Mouse (Mus musculus): ENCODE results near the gene Ccdc126. TPM values are rescaled to one million over a fixed set of nuclear protein-coding genes. Genes with fewer than 3 reads are reported as not detected.

The Ccdc126 gene
- polyA plus RNA-seq (2014; fragmentation: Nextera tagmentation; extraction: Ambion mirVana), result 5.0 and 6.1 TPM in 2 replicates

DNA sequence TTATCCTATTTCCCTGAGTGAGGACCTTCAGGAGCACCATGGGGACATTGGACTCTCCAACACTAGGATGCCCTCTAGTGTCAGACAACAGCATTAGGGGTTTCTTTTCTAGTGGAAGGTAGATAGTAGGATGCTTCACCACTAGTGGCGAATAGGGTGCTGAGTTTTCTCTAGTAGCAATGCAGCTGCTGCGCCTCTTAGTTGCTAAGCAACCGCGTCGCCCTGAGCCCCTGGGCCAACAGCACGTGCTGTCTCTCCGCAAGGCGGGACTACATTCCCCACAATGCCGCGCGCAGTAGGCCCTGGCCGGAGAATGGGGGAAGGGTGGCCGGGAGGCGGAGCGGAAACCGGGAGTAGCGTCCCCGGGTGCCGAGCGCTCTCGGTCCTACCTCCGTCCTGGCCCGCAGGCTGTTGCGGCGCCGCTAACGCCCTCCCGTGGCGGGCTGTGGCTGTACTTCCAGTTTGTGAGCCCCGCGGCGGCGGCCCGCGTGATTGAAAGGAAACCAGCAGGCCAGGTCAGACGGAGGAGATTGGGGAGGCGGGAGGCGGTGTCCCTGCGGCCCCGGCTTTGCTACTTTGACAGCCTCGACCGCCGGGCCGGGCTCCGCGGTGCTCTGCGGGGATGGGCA lies at the start of gene Ccdc126:
Gene Ccdc126, plus strand, starts transcription at position 309 of the 629 bp plus-strand sequence.
- peaks cover 5% of the 10 kb centered on the region; the same call in 1 of the 2 replicates for H3K4me1 ChIP-seq (replicated peaks; ENCODE audit: control insufficient read depth, insufficient read depth, low read length)
- DNase-seq (ENCODE audit: low spot score) (peak; percentile 95), ATAC-seq (replicated peaks; ENCODE audit: low FRiP score) (peak; percentile 100)
- peak within 1 kb of the TSS; percentile 70 for H3K27ac ChIP-seq (ENCODE audit: low read depth, low read length)
- under 1% methylated on average over 47 of the region's 47 CpGs for WGBS
- H3K9ac ChIP-seq (ENCODE audit: low read depth, low read length), result peak within 1 kb of the TSS; percentile 85
- H3K4me2 ChIP-seq, result peak within 1 kb of the TSS; percentile 74
- H3K36me3 ChIP-seq (ENCODE audit: control insufficient read depth, insufficient read depth, low read length), result no peaks in the 10 kb centered on the region
- H3K9me3 ChIP-seq (ENCODE audit: control insufficient read depth, low read length), result no peaks in the 10 kb centered on the region
- peak within 1 kb of the TSS; percentile 74 for H3K4me3 ChIP-seq (ENCODE audit: low read depth, low read length)
- H3K27me3 ChIP-seq (replicated peaks; ENCODE audit: control insufficient read depth, insufficient read depth, low read length), result no peaks in the 10 kb centered on the region

DNA sequence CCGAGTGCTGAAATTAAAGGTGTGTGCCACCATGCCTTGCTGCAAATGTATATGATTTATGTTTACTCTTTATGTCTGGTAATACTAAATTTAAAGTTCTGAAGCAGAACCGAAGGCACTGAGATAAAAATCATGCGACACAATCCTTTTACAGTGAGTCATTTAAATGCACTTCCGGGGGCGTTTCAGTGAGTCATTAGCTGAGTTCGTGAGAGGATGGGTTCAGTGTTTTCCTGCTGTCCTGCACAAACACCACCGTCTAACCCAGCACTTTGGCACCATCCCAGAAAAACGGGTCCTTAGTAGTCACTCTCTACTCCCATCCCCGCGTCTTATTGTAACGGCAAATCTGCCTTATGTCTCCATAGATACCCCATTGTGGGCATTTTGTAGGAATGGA lies 49.2 kb upstream of the Ccdc126 start:
- Histone ChIP-seq H3K4me2 (no peak overlapping the region), H3K36me3 (ENCODE audit: control insufficient read depth, insufficient read depth, low read length) (no peaks in the 10 kb centered on the region), H3K4me1 (replicated peaks; ENCODE audit: control insufficient read depth, insufficient read depth, low read length) (no peaks in the 10 kb centered on the region), H3K9ac (ENCODE audit: low read depth, low read length) (no peak overlapping the region), H3K9me3 (ENCODE audit: control insufficient read depth, low read length) (no peaks in the 10 kb centered on the region), H3K4me3 (ENCODE audit: low read depth, low read length) (no peak overlapping the region), H3K27me3 (replicated peaks; ENCODE audit: control insufficient read depth, insufficient read depth, low read length) (no peaks in the 10 kb centered on the region), H3K27ac (ENCODE audit: low read depth, low read length) (no peak overlapping the region)
- DNase-seq (ENCODE audit: low spot score) (no peak), ATAC-seq (replicated peaks; ENCODE audit: low FRiP score) (no peak)
- 62% methylated on average over 11 of the region's 11 CpGs for WGBS

DNA sequence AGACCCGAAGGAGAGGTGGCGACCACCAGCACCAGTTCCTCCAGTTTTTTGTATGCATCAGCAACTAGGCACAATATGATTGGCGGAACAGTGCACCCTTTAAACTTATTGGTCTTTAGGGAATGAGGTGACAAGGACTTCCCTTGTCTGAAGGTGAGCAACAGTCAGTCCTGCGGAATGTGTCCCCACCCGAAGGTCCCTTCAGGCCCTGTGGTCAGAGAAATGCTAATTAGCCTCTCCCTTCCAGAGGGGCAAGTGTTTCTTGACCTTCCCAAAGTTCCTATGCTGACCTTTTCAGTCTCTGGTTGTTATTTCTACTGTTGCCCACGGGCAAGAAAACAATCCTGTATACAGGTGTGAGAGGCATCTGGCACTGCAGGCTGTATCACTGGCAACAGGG lies 47.3 kb upstream of the Ccdc126 start:
- H3K9ac ChIP-seq (ENCODE audit: low read depth, low read length), result no peak overlapping the region
- no peaks in the 10 kb centered on the region for H3K27me3 ChIP-seq (replicated peaks; ENCODE audit: control insufficient read depth, insufficient read depth, low read length)
- H3K9me3 ChIP-seq (ENCODE audit: control insufficient read depth, low read length), result no peaks in the 10 kb centered on the region
- no peak for ATAC-seq (replicated peaks; ENCODE audit: low FRiP score)
- no peak overlapping the region for H3K4me3 ChIP-seq (ENCODE audit: low read depth, low read length)
- DNase-seq (ENCODE audit: low spot score), result no peak
- H3K36me3 ChIP-seq (ENCODE audit: control insufficient read depth, insufficient read depth, low read length), result no peaks in the 10 kb centered on the region
- no peak overlapping the region for H3K4me2 ChIP-seq
- WGBS, result 73% methylated on average over 6 of the region's 6 CpGs
- no peaks in the 10 kb centered on the region for H3K4me1 ChIP-seq (replicated peaks; ENCODE audit: control insufficient read depth, insufficient read depth, low read length)
- no peak overlapping the region for H3K27ac ChIP-seq (ENCODE audit: low read depth, low read length)

DNA sequence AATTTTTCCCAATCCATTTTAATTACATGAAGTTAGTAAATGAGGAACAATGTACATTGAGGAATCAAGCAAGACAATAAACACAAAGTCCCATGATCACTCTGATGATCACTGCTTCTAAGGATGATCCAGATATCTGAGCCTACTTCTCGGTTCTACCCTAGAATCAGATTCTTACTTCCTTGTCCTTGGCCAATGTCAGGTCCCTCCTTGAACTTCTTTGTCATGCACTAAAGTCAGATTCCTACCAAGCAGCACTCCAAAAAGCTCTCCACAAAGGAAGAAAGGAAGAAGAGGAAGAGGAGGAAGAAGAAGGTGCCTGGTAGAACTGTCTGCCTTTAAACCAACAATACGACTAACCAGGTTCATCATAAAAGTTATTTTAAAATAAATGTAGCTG lies 46.2 kb upstream of the Ccdc126 start:
- Histone ChIP-seq H3K4me3 (ENCODE audit: low read depth, low read length) (no peak overlapping the region), H3K27ac (ENCODE audit: low read depth, low read length) (no peak overlapping the region), H3K9ac (ENCODE audit: low read depth, low read length) (no peak overlapping the region), H3K4me1 (replicated peaks; ENCODE audit: control insufficient read depth, insufficient read depth, low read length) (no peaks in the 10 kb centered on the region), H3K9me3 (ENCODE audit: control insufficient read depth, low read length) (no peaks in the 10 kb centered on the region), H3K4me2 (no peak overlapping the region), H3K27me3 (replicated peaks; ENCODE audit: control insufficient read depth, insufficient read depth, low read length) (no peaks in the 10 kb centered on the region), H3K36me3 (ENCODE audit: control insufficient read depth, insufficient read depth, low read length) (no peaks in the 10 kb centered on the region)
- DNase-seq (ENCODE audit: low spot score) (no peak), ATAC-seq (replicated peaks; ENCODE audit: low FRiP score) (no peak)
- WGBS, result 78% methylated on average over 2 of the region's 2 CpGs

DNA sequence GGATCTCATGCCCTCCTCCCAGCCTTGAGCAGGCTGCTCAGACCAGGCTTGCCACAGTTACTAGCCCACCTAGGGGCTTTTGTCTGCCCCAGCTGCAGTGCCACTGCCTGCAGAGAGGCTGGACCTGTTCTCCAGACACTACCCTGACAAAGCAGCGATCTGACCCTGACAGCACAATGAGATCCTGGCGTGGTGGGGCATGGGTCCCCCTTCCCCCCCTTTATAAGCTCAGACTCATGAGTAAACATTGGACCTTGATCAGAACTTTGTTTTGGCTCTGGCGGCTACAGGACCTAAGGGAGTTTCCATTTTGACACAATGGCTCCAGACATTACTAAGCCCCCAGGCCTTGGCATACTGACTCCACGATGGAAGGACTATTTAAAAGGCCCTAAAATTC lies 45.1 kb upstream of the Ccdc126 start:
- no peaks in the 10 kb centered on the region for H3K9me3 ChIP-seq (ENCODE audit: control insufficient read depth, low read length)
- no peak overlapping the region for H3K9ac ChIP-seq (ENCODE audit: low read depth, low read length)
- 52% methylated on average over 4 of the region's 4 CpGs for WGBS
- no peaks in the 10 kb centered on the region for H3K4me1 ChIP-seq (replicated peaks; ENCODE audit: control insufficient read depth, insufficient read depth, low read length)
- ATAC-seq (replicated peaks; ENCODE audit: low FRiP score) (no peak), DNase-seq (ENCODE audit: low spot score) (no peak)
- H3K27me3 ChIP-seq (replicated peaks; ENCODE audit: control insufficient read depth, insufficient read depth, low read length), result no peaks in the 10 kb centered on the region
- H3K4me3 ChIP-seq (ENCODE audit: low read depth, low read length), result no peak overlapping the region
- H3K36me3 ChIP-seq (ENCODE audit: control insufficient read depth, insufficient read depth, low read length), result no peaks in the 10 kb centered on the region
- no peak overlapping the region for H3K4me2 ChIP-seq
- no peak overlapping the region for H3K27ac ChIP-seq (ENCODE audit: low read depth, low read length)

DNA sequence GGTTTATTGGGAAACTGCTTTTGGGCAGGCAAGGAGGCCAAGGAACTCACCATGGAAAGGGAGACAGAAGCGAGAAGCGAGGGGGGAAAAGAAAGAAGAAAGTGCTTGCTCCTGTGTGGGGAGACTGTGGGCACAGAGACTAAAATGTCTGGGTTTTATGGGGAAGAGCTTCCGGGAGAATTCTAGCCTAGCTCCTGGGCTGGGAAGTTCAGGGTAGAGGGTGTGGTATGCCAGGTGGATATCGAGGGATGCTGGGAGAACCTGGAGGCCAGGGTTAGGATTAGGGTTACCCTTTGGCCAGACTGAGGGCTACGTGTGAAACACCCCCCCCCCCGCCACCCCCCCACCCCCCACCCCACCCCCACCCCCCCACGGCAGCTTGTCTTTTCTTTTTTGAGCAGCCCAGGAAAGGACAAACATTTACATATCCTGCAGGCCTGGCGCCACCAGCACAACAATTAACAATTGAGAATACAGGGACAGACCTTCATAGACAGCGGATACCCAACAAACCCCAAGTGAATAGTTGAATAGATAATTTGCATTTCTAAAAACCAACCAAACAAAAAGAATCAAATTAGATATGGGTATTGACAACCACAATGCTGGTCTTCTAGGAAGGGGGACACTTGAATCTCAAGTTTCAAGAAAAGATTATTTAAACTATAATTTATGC lies 44.5 kb upstream of the Ccdc126 start:
- Histone ChIP-seq H3K9ac (ENCODE audit: low read depth, low read length) (no peak overlapping the region), H3K27ac (ENCODE audit: low read depth, low read length) (no peak overlapping the region), H3K36me3 (ENCODE audit: control insufficient read depth, insufficient read depth, low read length) (no peaks in the 10 kb centered on the region), H3K4me1 (replicated peaks; ENCODE audit: control insufficient read depth, insufficient read depth, low read length) (no peaks in the 10 kb centered on the region), H3K4me3 (ENCODE audit: low read depth, low read length) (no peak overlapping the region), H3K9me3 (ENCODE audit: control insufficient read depth, low read length) (no peaks in the 10 kb centered on the region), H3K27me3 (replicated peaks; ENCODE audit: control insufficient read depth, insufficient read depth, low read length) (no peaks in the 10 kb centered on the region), H3K4me2 (no peak overlapping the region)
- no peak for DNase-seq (ENCODE audit: low spot score)
- no peak for ATAC-seq (replicated peaks; ENCODE audit: low FRiP score)
- 65% methylated on average over 9 of the region's 9 CpGs for WGBS

DNA sequence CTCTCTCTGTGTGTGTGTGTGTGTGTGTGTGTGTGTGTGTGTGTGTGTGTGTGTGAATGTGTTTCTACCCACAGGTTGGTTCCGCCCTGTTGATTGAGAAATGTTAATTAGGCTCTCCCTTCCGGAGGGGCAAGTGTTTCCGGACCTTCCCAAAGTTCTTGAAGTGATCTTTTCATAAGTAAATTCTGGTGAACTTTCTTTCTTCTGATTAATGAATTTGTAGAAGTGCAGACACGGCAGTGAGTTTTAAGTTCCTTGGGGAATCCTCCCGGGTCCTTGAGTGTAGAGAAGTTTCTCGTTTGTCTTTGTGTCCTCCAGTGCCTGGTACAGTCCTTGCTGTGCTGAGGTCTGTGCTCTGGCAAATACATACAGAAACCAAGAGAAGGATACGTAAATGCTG lies 43.8 kb upstream of the Ccdc126 start:
- Histone ChIP-seq H3K4me3 (ENCODE audit: low read depth, low read length) (no peak overlapping the region), H3K4me1 (replicated peaks; ENCODE audit: control insufficient read depth, insufficient read depth, low read length) (no peaks in the 10 kb centered on the region), H3K9me3 (ENCODE audit: control insufficient read depth, low read length) (no peaks in the 10 kb centered on the region), H3K9ac (ENCODE audit: low read depth, low read length) (no peak overlapping the region), H3K36me3 (ENCODE audit: control insufficient read depth, insufficient read depth, low read length) (no peaks in the 10 kb centered on the region), H3K4me2 (no peak overlapping the region), H3K27ac (ENCODE audit: low read depth, low read length) (no peak overlapping the region), H3K27me3 (replicated peaks; ENCODE audit: control insufficient read depth, insufficient read depth, low read length) (no peaks in the 10 kb centered on the region)
- 88% methylated on average over 7 of the region's 7 CpGs for WGBS
- DNase-seq (ENCODE audit: low spot score) (no peak), ATAC-seq (replicated peaks; ENCODE audit: low FRiP score) (no peak)

DNA sequence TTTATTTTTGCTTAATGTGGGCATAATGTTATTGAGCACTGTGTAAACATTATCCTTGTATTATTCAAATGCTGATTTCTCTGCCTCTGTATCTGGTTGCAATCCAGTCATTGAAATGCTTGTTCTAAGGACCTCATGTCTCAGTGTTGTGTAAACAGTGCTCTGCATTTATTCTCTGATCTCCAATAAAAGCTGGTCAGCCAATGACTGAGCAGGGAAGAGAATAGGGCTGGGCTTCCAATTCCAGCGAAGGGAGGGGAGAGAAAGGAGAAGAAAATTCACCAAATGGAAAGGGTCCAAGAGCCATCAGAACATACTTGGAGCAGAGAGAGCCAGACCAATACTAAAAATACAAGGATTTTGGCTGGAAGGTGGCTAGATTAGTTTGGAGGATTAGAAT lies 38.1 kb upstream of the Ccdc126 start:
- 62% methylated on average over 1 of the region's 1 CpGs for WGBS
- Histone ChIP-seq H3K4me3 (ENCODE audit: low read depth, low read length) (no peak overlapping the region), H3K9ac (ENCODE audit: low read depth, low read length) (no peak overlapping the region), H3K4me1 (replicated peaks; ENCODE audit: control insufficient read depth, insufficient read depth, low read length) (no peaks in the 10 kb centered on the region), H3K27me3 (replicated peaks; ENCODE audit: control insufficient read depth, insufficient read depth, low read length) (no peaks in the 10 kb centered on the region), H3K9me3 (ENCODE audit: control insufficient read depth, low read length) (no peaks in the 10 kb centered on the region), H3K4me2 (no peak overlapping the region), H3K36me3 (ENCODE audit: control insufficient read depth, insufficient read depth, low read length) (no peaks in the 10 kb centered on the region), H3K27ac (ENCODE audit: low read depth, low read length) (no peak overlapping the region)
- no peak for DNase-seq (ENCODE audit: low spot score)
- ATAC-seq (replicated peaks; ENCODE audit: low FRiP score), result no peak

DNA sequence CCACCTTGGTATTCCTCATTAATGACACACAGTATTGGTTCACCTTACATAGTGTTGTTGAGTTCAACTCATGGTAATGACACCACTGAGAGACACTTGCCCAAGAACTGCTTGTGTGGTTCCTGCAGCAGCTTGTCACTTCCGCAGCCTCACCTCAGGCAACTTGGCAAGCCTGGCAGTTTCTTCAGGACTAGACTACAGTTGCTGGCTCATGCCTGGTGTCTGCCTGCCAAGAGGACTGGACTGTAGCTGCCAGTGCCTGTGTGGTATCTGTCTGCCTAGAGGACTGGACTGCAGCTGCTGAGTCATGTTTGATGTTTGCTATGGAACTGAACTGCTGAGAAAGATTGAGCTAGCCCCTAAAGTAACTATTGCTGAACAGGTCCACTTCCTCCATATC lies 37.0 kb upstream of the Ccdc126 start:
- H3K4me3 ChIP-seq (ENCODE audit: low read depth, low read length), result no peak overlapping the region
- H3K9me3 ChIP-seq (ENCODE audit: control insufficient read depth, low read length), result no peaks in the 10 kb centered on the region
- no peak overlapping the region for H3K9ac ChIP-seq (ENCODE audit: low read depth, low read length)
- ATAC-seq (replicated peaks; ENCODE audit: low FRiP score) (no peak), DNase-seq (ENCODE audit: low spot score) (no peak)
- no peak overlapping the region for H3K4me2 ChIP-seq
- WGBS, result 92% methylated on average over 1 of the region's 1 CpGs
- H3K27me3 ChIP-seq (replicated peaks; ENCODE audit: control insufficient read depth, insufficient read depth, low read length), result no peaks in the 10 kb centered on the region
- no peaks in the 10 kb centered on the region for H3K4me1 ChIP-seq (replicated peaks; ENCODE audit: control insufficient read depth, insufficient read depth, low read length)
- H3K27ac ChIP-seq (ENCODE audit: low read depth, low read length), result no peak overlapping the region
- H3K36me3 ChIP-seq (ENCODE audit: control insufficient read depth, insufficient read depth, low read length), result no peaks in the 10 kb centered on the region
